Mouse (Mus musculus) adrenal gland, postnatal 4 days (tissue): Measurements from ENCODE around the gene Pth2. TPM values are rescaled to one million over a fixed set of nuclear protein-coding genes. Genes with fewer than 3 reads are reported as not detected.

Source experiments
- DNase-seq, 2 experiments: peaks; one replicate each; pipeline ENCODE4 v3.0.0; 2021 to 2022; ENCODE audit warnings: low spot score in 2 of 2, mixed read lengths in 2 of 2
- microRNA-seq: library from miRNA; unstranded; fragments of <30 nt; microRNA quantifications from one replicate; pipeline ENCODE4 v1.2.0, GENCODE M21; 2021
- total RNA-seq, 2 experiments: library from RNA; stranded (reverse); gene quantifications; 2 replicates each; pipeline ENCODE4 v1.2.3; 2021

Gene Pth2
- total RNA-seq, 2 experiments from 2014 or later: not detected

- DNase-seq: no peak
These were observed 50.4 kb downstream of the Pth2 start for GRCm38 (mm10) chr7:45231192-45231591.

Small RNAs within 50 kb of the gene (microRNA-seq; reads per million reads assigned to microRNA genes)
- not detected for gene Mir7055

Other genes starting within 250 kb of the Pth2 start
- gene Tsks, start 237.8 kb upstream of the Pth2 start, total RNA-seq: under 1 TPM in 1 of 2 experiments, not detected in 1; 0.39 TPM
- 10 to 100 TPM; 28.0 to 31.1 TPM for gene Cpt1c, start 206.1 kb upstream of the Pth2 start, total RNA-seq
- gene Prmt1, start 194.4 kb upstream of the Pth2 start, total RNA-seq: 100 to 1,000 TPM; 380 to 390 TPM
- gene Irf3, start 183.3 kb upstream of the Pth2 start, total RNA-seq: 100 to 1,000 TPM; 106 to 111 TPM
- gene Bcl2l12, start 182.3 kb upstream of the Pth2 start, total RNA-seq: 10 to 100 TPM; 23.8 to 28.5 TPM
- gene Scaf1, start 164.6 kb upstream of the Pth2 start, total RNA-seq: 100 to 1,000 TPM; 114 TPM
- 10 to 100 TPM; 58.9 to 59.7 TPM for gene Rras, start 163.0 kb upstream of the Pth2 start, total RNA-seq
- gene Prr12, start 128.1 kb upstream of the Pth2 start, total RNA-seq: 10 to 100 TPM; 76.4 to 85.1 TPM
- gene Nosip, start 118.6 kb upstream of the Pth2 start, total RNA-seq: 10 to 100 TPM; 61.1 to 71.2 TPM
- gene Prrg2, start 118.3 kb upstream of the Pth2 start, total RNA-seq: 10 to 100 TPM; 17.9 to 18.6 TPM
- 10 to 100 TPM; 77.0 to 81.8 TPM for gene Rcn3, start 88.8 kb upstream of the Pth2 start, total RNA-seq
- 100 to 1,000 TPM in 1 of 2 experiments, 10 to 100 TPM in 1; 98.0 to 104 TPM for gene Fcgrt, start 77.1 kb upstream of the Pth2 start, total RNA-seq
- gene Rps11, start 56.6 kb upstream of the Pth2 start, total RNA-seq: 1,000 to 10,000 TPM; 1,454 to 1,477 TPM
- 1,000 to 10,000 TPM; 2,237 to 2,371 TPM for gene Rpl13a, start 52.2 kb upstream of the Pth2 start, total RNA-seq
- not detected for gene Gm45713, start 44.8 kb upstream of the Pth2 start, total RNA-seq
- 10 to 100 TPM; 18.8 to 23.1 TPM for gene Flt3l, start 44.6 kb upstream of the Pth2 start, total RNA-seq
- 10 to 100 TPM; 60.7 to 65.2 TPM for gene Pih1d1, start 26.7 kb upstream of the Pth2 start, total RNA-seq
- 10 to 100 TPM; 76.4 to 90.1 TPM for gene Aldh16a1, start 26.4 kb upstream of the Pth2 start, total RNA-seq
- 1 to 10 TPM in 1 of 2 experiments, under 1 TPM in 1; 0.31 to 1.9 TPM for gene Slc17a7, start 17.0 kb upstream of the Pth2 start, total RNA-seq
- gene Gfy, start 1.4 kb upstream of the Pth2 start, total RNA-seq: not detected
- under 1 TPM; 0.31 to 0.84 TPM for gene Ccdc155, start 23.9 kb downstream of the Pth2 start, total RNA-seq
- gene Dkkl1, start 31.2 kb downstream of the Pth2 start, total RNA-seq: under 1 TPM in 1 of 2 experiments, not detected in 1; 0.78 TPM
- gene Tead2, start 34.8 kb downstream of the Pth2 start, total RNA-seq: 10 to 100 TPM; 45.1 to 67.8 TPM
- 1 to 10 TPM; 4.1 to 6.2 TPM for gene Cd37, start 58.1 kb downstream of the Pth2 start, total RNA-seq
- under 1 TPM in 1 of 2 experiments, not detected in 1; 0.28 TPM for gene Slc6a16, start 60.1 kb downstream of the Pth2 start, total RNA-seq
- not detected for gene Slc6a21, start 96.5 kb downstream of the Pth2 start, total RNA-seq
- 10 to 100 TPM; 17.0 to 18.1 TPM for gene Trpm4, start 152.8 kb downstream of the Pth2 start, total RNA-seq
- gene Hrc, start 154.3 kb downstream of the Pth2 start, total RNA-seq: 10 to 100 TPM in 1 of 2 experiments, 1 to 10 TPM in 1; 6.7 to 13.0 TPM
- 1 to 10 TPM; 4.7 to 6.9 TPM for gene Ppfia3, start 186.0 kb downstream of the Pth2 start, total RNA-seq
- gene Lin7b, start 189.6 kb downstream of the Pth2 start, total RNA-seq: 1 to 10 TPM; 4.8 to 4.9 TPM
- 100 to 1,000 TPM; 499 to 509 TPM for gene Snrnp70, start 214.7 kb downstream of the Pth2 start, total RNA-seq
- gene Kcna7, start 224.7 kb downstream of the Pth2 start, total RNA-seq: under 1 TPM; 0.14 to 0.28 TPM
- under 1 TPM; 0.20 to 0.67 TPM for gene Ntf5, start 232.7 kb downstream of the Pth2 start, total RNA-seq
- not detected for gene Lhb, start 239.8 kb downstream of the Pth2 start, total RNA-seq